Mouse (Mus musculus): ENCODE measurements around the gene Gm49358.

DNA sequence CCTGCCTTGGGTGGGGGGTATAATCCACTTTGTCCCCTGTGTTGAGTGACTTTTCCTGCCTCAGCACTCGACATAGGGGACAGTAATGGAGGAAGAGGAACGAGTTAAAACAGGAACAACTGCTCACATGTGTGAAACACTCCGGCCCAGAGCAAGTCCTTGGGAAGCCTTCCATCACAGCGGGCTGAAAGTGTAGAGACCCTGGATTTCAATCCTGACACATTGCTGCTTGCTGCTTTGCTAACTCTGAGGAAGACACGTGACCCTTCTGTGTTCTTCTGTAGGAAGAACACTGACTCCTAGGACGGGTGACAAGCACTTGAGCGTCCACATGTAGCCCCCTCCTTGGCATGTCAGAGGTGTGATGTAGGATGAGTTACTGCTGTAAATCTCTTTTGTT lies 51.4 kb downstream of the Gm49358 start:
- TF ChIP-seq POLR2A (IDR thresholded peaks at IDR 0.05; ENCODE audit: extremely low read depth, insufficient read depth, low read length) (no peak), CTCF (IDR thresholded peaks at IDR 0.05; ENCODE audit: low read depth, low read length) (no peak)
